Comparison of ENCODE assay signal across 25 mouse cellular contexts in genomic region chr19:40733849-40734248, GRCm38 (mm10). TPM values are rescaled to one million over a fixed set of nuclear protein-coding genes. Genes with fewer than 3 reads are reported as not detected.
A peak's percentile ranks its signal among the peaks of the same experiment; 100 is the strongest.
DNase-seq lines count a peak whose midpoint lies in the region; ATAC-seq and TF ChIP-seq lines count a peak whose summit lies in the region.
"Had no signal": no experiment of that assay in that cellular context is flagged by ENCODE, and none has a peak within 500 bp of the region (broad histone marks: within the 10 kb centered on the region; RNA-seq: fewer than 3 reads in every experiment).

No protein-coding gene starts in this region.

- H3K36me3 ChIP-seq in forebrain, embryonic 11.5 days (ENCODE audit: control insufficient read depth, insufficient read depth, low read length) = no peaks in the 10 kb centered on the region
- no peaks in the 10 kb centered on the region for H3K36me3 ChIP-seq in forebrain, embryonic 13.5 days (ENCODE audit: poor library complexity, severe bottlenecking)
- H3K36me3 ChIP-seq in hindbrain, postnatal 0 days (ENCODE audit: insufficient read depth, low read length) = no peaks in the 10 kb centered on the region
- no peaks in the 10 kb centered on the region for H3K36me3 ChIP-seq in hindbrain, embryonic 16.5 days (ENCODE audit: control insufficient read depth, insufficient read depth, low read length)
- H3K36me3 ChIP-seq: embryonic facial prominence, embryonic 10.5 days; hindbrain, embryonic 13.5 days had no signal

- ATAC-seq in forebrain, embryonic 11.5 days (replicated peaks; ENCODE audit: low FRiP score) = no peak
- no peak for ATAC-seq in forebrain, embryonic 13.5 days
- ATAC-seq in hindbrain, postnatal 0 days = no peak
- ATAC-seq in hindbrain, embryonic 16.5 days = no peak
- ATAC-seq: activated CD4-positive, CD25-positive, alpha-beta regulatory T cell, adult 4 months; lung, postnatal 0 days had no signal

- H3K9me3 ChIP-seq in forebrain, embryonic 11.5 days (ENCODE audit: control insufficient read depth, low read length) = no peaks in the 10 kb centered on the region
- no peaks in the 10 kb centered on the region for H3K9me3 ChIP-seq in forebrain, embryonic 13.5 days (replicated peaks)
- H3K9me3 ChIP-seq in hindbrain, postnatal 0 days (ENCODE audit: low read length) = no peaks in the 10 kb centered on the region
- H3K9me3 ChIP-seq in hindbrain, embryonic 16.5 days (ENCODE audit: control insufficient read depth, low read length) = no peaks in the 10 kb centered on the region
- H3K9me3 ChIP-seq: embryonic facial prominence, embryonic 10.5 days; hindbrain, embryonic 13.5 days had no signal

- H3K4me2 ChIP-seq in forebrain, embryonic 11.5 days (ENCODE audit: low read depth, low read length, severe bottlenecking) = no peak overlapping the region
- no peak overlapping the region for H3K4me2 ChIP-seq in forebrain, embryonic 13.5 days
- H3K4me2 ChIP-seq in hindbrain, postnatal 0 days (ENCODE audit: low read depth, low read length) = no peak overlapping the region
- H3K4me2 ChIP-seq in hindbrain, embryonic 16.5 days (ENCODE audit: low read length) = no peak overlapping the region
- H3K4me2 ChIP-seq: hindbrain, embryonic 13.5 days had no signal

- TF ChIP-seq CTCF in hindbrain, postnatal 0 days (IDR thresholded peaks at IDR 0.05; ENCODE audit: low read depth) = no peak

- H3K4me1 ChIP-seq in forebrain, embryonic 11.5 days (replicated peaks; ENCODE audit: control insufficient read depth, insufficient read depth, low read length) = no peaks in the 10 kb centered on the region; the same call in 1 of the 2 replicates
- H3K4me1 ChIP-seq in forebrain, embryonic 13.5 days = peaks cover 18% of the 10 kb centered on the region
- peaks cover 4% of the 10 kb centered on the region; the same call in 1 of the 2 replicates for H3K4me1 ChIP-seq in hindbrain, postnatal 0 days (ENCODE audit: insufficient read depth, low read length)
- peaks cover 13% of the 10 kb centered on the region for H3K4me1 ChIP-seq in hindbrain, embryonic 16.5 days (ENCODE audit: control insufficient read depth, insufficient read depth, low read depth, low read length)

- no peak overlapping the region for H3K4me3 ChIP-seq in forebrain, embryonic 11.5 days (ENCODE audit: low read depth, low read length)
- no peak overlapping the region for H3K4me3 ChIP-seq in forebrain, embryonic 13.5 days
- no peak overlapping the region for H3K4me3 ChIP-seq in hindbrain, postnatal 0 days (ENCODE audit: low read length)
- H3K4me3 ChIP-seq in hindbrain, embryonic 16.5 days (ENCODE audit: low read length) = no peak overlapping the region
- H3K4me3 ChIP-seq: embryonic facial prominence, embryonic 10.5 days; hindbrain, embryonic 13.5 days had no signal

- H3K9ac ChIP-seq in forebrain, embryonic 11.5 days (ENCODE audit: low read length) = no peak overlapping the region
- no peak overlapping the region for H3K9ac ChIP-seq in forebrain, embryonic 13.5 days
- no peak overlapping the region for H3K9ac ChIP-seq in hindbrain, postnatal 0 days (replicated peaks; ENCODE audit: low read length)
- H3K9ac ChIP-seq in hindbrain, embryonic 16.5 days (ENCODE audit: low read depth, low read length) = no peak overlapping the region
- H3K9ac ChIP-seq: hindbrain, embryonic 13.5 days had no signal

- H3K27me3 ChIP-seq in forebrain, embryonic 11.5 days (ENCODE audit: control insufficient read depth, insufficient read depth, low read length) = no peaks in the 10 kb centered on the region
- H3K27me3 ChIP-seq in forebrain, embryonic 13.5 days = no peaks in the 10 kb centered on the region
- H3K27me3 ChIP-seq in hindbrain, postnatal 0 days (ENCODE audit: insufficient read depth, low read length) = no peaks in the 10 kb centered on the region
- no peaks in the 10 kb centered on the region for H3K27me3 ChIP-seq in hindbrain, embryonic 16.5 days (replicated peaks; ENCODE audit: control insufficient read depth, insufficient read depth, low read length)
- H3K27me3 ChIP-seq: hindbrain, embryonic 13.5 days had no signal

- 71% methylated on average over 4 of the region's 4 CpGs for WGBS in forebrain, embryonic 11.5 days
- 54% methylated on average over 4 of the region's 4 CpGs for WGBS in forebrain, embryonic 13.5 days
- 35% methylated on average over 4 of the region's 4 CpGs for WGBS in hindbrain, postnatal 0 days
- WGBS in hindbrain, embryonic 16.5 days = 40% methylated on average over 4 of the region's 4 CpGs

- no peak overlapping the region for H3K27ac ChIP-seq in forebrain, embryonic 11.5 days (ENCODE audit: low read depth, low read length)
- H3K27ac ChIP-seq in forebrain, embryonic 13.5 days = no peak overlapping the region
- no peak overlapping the region for H3K27ac ChIP-seq in hindbrain, postnatal 0 days
- H3K27ac ChIP-seq in hindbrain, embryonic 16.5 days (ENCODE audit: low read depth, low read length) = no peak overlapping the region
- H3K27ac ChIP-seq: embryonic facial prominence, embryonic 10.5 days; hindbrain, embryonic 13.5 days; kidney, postnatal 0 days; macrophage had no signal

- DNase-seq in forebrain, embryonic 11.5 days (ENCODE audit: low spot score) = peak; percentile 18
- peak; percentile 47 for DNase-seq in hindbrain, postnatal 0 days (ENCODE audit: low spot score)
- peak; percentile 39 for DNase-seq in right cerebral cortex, adult 18-20 months
- no peak for DNase-seq in right cerebral cortex, adult 2 months (ENCODE audit: low spot score in 2 of 2)
- DNase-seq in testis, postnatal 10 days (ENCODE audit: low spot score) = no peak
- DNase-seq: adrenal gland, adult 8-10 months; cerebellum, adult 9-11 months; gastrocnemius, postnatal 25 days; heart, postnatal 36 days; kidney, adult 2 months; layer of hippocampus, adult 9-11 months; right cerebral cortex, postnatal 14 days; spleen, adult 18-20 months; thymus, postnatal 14 days had no signal

RNA-seq across cellular contexts. Expression of gene Cc2d2b, which starts 14.7 kb away (rescaled TPM):
- 0.11 and 0.12 TPM in 2 replicates for polyA plus RNA-seq in forebrain, embryonic 11.5 days (2014; fragmentation: Nextera tagmentation; extraction: Ambion mirVana)
- 0.19 and 0.37 TPM in 2 replicates for polyA plus RNA-seq in forebrain, embryonic 13.5 days (2015; fragmentation: Nextera tagmentation; extraction: Ambion mirVana)
- total RNA-seq in hindbrain, postnatal 0 days (2014; rRNA removed) = not detected in 2 replicates
- 0.14 and 0.16 TPM in 2 replicates for polyA plus RNA-seq in hindbrain, postnatal 0 days (2015; fragmentation: Nextera tagmentation; extraction: Ambion mirVana)
- 0.12 and 0.44 TPM in 2 replicates for polyA plus RNA-seq in hindbrain, embryonic 16.5 days (2015; fragmentation: Nextera tagmentation; extraction: Ambion mirVana)
- total RNA-seq: adrenal gland, adult 8-10 months; gastrocnemius, postnatal 25 days; heart, adult 8-10 months; heart, postnatal 36 days had no signal
- polyA plus RNA-seq: kidney, adult 2 months; kidney, postnatal 0 days; large intestine, adult 2 months; liver, adult 2 months; macrophage had no signal

Comparison
In these comparisons a context has a peak if more than half of its experiments do, and no peak if none do; other contexts are left out.
1. DNase-seq: peak in forebrain, embryonic 11.5 days (single experiment), hindbrain, postnatal 0 days (single experiment) and right cerebral cortex, adult 18-20 months (single experiment); none in right cerebral cortex, adult 2 months (0 of 2) and testis, postnatal 10 days (single experiment).